Mouse (Mus musculus) heart, postnatal 0 days (tissue): ENCODE results near the gene Pde4d. TPM values are rescaled to one million over a fixed set of nuclear protein-coding genes. Genes with fewer than 3 reads are reported as not detected.

ENCODE experiments used
- ATAC-seq: fragments of 200-750 bp; cut with Nextera tagmentation; 2 replicates; pipeline ENCODE4 v1.8.0; 2017; ENCODE audit warnings: low read depth, moderate number of reproducible peaks, moderate library complexity; ENCODE audit not compliant: insufficient read depth
- DNase-seq: peaks from one replicate; pipeline ENCODE4 v3.0.0-alpha.2; 2016; ENCODE audit warnings: low spot score
- H3K27ac ChIP-seq: fragments of 300-500 bp; sonication (generic); 2 replicates; pipeline ENCODE4 v1.5.1; 2014; ENCODE audit warnings: low read depth, mild to moderate bottlenecking
- H3K27me3 ChIP-seq: fragments of 300-500 bp; sonication (generic); 2 replicates; pipeline ENCODE4 v1.6.1; 2014; ENCODE audit warnings: low read length, mixed read lengths; ENCODE audit not compliant: control insufficient read depth, insufficient read depth
- H3K36me3 ChIP-seq: fragments of 300-500 bp; sonication (generic); replicated peaks from 2 replicates; pipeline ENCODE4 v1.6.1; 2014; ENCODE audit warnings: low read length, mixed read lengths; ENCODE audit not compliant: control insufficient read depth, insufficient read depth
- H3K4me1 ChIP-seq: fragments of 300-500 bp; sonication (generic); 2 replicates; pipeline ENCODE4 v1.6.1; 2014; ENCODE audit warnings: antibody characterized with exemption; ENCODE audit not compliant: control insufficient read depth, insufficient read depth
- H3K4me2 ChIP-seq: fragments of 300-500 bp; sonication (generic); 2 replicates; pipeline ENCODE4 v1.6.1; 2014; ENCODE audit warnings: low read depth, mild to moderate bottlenecking, low read length, moderate library complexity
- H3K4me3 ChIP-seq: fragments of 300-500 bp; sonication (generic); 2 replicates; pipeline ENCODE4 v1.5.1; 2014; ENCODE audit warnings: low read depth, low read length
- H3K9ac ChIP-seq: fragments of 300-500 bp; sonication (generic); replicated peaks from 2 replicates; pipeline ENCODE4 v1.6.1; 2014; ENCODE audit warnings: low read depth, low read length, mixed read lengths
- H3K9me3 ChIP-seq: fragments of 300-500 bp; sonication (generic); replicated peaks from 2 replicates; pipeline ENCODE4 v1.6.1; 2016; ENCODE audit warnings: low read length; ENCODE audit not compliant: control insufficient read depth
- CTCF ChIP-seq: IDR thresholded peaks from 2 replicates; pipeline ENCODE4 v1.5.1; 2016; ENCODE audit warnings: antibody characterized with exemption, control low read depth, low read depth
- EP300 ChIP-seq: IDR thresholded peaks from 2 replicates; pipeline ENCODE4 v1.6.1; 2016; ENCODE audit warnings: antibody characterized with exemption, low read depth
- WGBS: fragments of 180-500 bp; shearing (Covaris S2); extraction: QIAGEN DNeasy Blood & Tissue Kit; methylation state at CpG from one replicate; pipeline ENCODE4 v1.1.7; 2014; 5-methylcytosine and 5-hydroxymethylcytosine counted together
- polyA plus RNA-seq: library from polyadenylated mRNA; unstranded; fragments of >200 nt; fragmentation: Nextera tagmentation; extraction: Ambion mirVana; gene quantifications from 2 replicates; pipeline ENCODE4 v1.2.1, GENCODE M21; 2015
- total RNA-seq: library from RNA; depleted of rRNA; stranded (reverse); fragments of >200 nt; gene quantifications from 2 replicates; pipeline ENCODE4 v1.2.3, GENCODE M21; 2014; ENCODE audit warnings: low replicate concordance

The Pde4d gene
- total and polyA plus RNA-seq, 2 experiments from 2014 or later = 21.9 to 58.0 TPM

DNA sequence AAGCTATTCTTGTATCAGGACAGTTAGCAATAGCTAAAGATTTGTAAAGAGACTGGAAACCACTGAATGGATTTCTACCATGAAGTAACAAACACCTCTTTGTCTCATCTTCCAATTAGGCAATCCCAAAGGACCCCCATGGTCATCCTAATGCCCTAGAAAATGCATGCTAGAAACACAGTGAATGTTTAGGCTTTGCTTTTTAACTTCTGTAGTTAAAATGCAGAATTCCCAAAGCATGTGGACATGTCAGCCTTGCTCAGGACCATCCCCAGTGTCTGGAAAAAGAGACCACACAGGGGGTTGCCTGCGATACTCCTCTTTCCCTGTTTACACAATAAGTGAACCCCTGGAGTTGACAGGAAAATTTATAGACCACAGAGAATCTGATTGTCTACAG lies 926.9 kb downstream of the Pde4d start:
- Histone ChIP-seq H3K4me2 (no peak overlapping the region), H3K9me3 (no peaks in the 10 kb centered on the region), H3K9ac (no peak overlapping the region), H3K27ac (no peak overlapping the region), H3K27me3 (no peaks in the 10 kb centered on the region), H3K4me3 (no peak overlapping the region), H3K4me1 (0 out of 2 replicates have a peak, but pooled peaks cover 6% of the 10 kb centered on the region), H3K36me3 (no peaks in the 10 kb centered on the region)
- no peak for DNase-seq
- ATAC-seq = no peak
- no peak for TF ChIP-seq EP300
- TF ChIP-seq CTCF = no peak
- 79% methylated on average over 1 of the region's 1 CpGs for WGBS

DNA sequence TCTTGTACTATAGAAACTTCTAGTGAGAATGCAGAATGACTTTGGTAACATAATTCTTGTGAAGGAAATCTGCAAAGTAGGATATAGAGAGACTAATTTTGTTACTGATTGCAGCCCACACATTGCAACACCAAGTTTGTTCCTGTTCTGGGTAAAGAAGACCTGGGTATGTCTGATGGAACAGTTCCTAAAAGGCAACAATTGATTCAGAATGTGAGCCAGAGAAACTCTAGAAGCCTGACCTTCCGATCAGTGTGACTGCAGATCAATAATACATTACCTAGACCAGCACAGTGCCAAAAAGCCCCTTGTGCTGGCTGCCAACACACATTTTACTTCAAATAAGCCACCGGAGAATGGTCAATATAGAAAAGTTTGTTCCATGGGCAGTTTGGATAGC lies 930.4 kb downstream of the Pde4d start:
- 92% methylated on average over 2 of the region's 2 CpGs for WGBS
- TF ChIP-seq EP300 (no peak), CTCF (no peak)

DNA sequence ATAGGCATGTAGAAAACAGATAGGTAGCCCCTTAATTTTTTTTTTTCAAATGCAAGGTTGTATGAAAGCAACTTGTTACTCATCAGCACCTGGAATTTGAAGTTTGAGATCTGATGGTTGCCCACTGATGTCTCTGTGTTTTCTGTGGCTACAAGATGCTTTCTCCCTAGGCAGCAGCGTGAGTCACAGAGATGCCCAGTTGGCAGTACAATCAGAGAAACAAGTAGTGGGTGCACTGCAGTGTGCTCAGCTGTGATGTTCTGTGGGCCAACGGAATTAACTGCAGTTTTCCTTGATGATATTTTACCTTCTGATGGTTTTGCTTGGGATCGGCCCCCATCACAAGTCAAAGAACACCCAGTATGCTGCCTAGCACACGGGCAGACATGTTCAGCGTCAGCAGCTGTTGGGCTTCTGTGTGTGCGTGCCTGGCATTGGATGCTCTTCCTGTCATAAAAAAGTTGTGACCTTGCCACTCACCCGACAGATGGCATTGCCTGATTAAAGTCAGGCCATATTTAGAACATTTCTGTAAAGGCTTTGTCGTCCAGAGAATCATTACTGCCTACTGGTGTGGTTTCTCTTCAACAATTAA lies 939.0 kb downstream of the Pde4d start:
- Histone ChIP-seq H3K4me1 (no peaks in the 10 kb centered on the region), H3K9ac (no peak overlapping the region), H3K27me3 (no peaks in the 10 kb centered on the region), H3K4me3 (no peak overlapping the region), H3K36me3 (no peaks in the 10 kb centered on the region), H3K9me3 (no peaks in the 10 kb centered on the region), H3K4me2 (no peak overlapping the region), H3K27ac (no peak overlapping the region)
- WGBS = 70% methylated on average over 8 of the region's 8 CpGs
- TF ChIP-seq EP300 (no peak), CTCF (no peak)
- DNase-seq (no peak), ATAC-seq (no peak)

More for the DNA sequence above, 930.4 kb downstream of the Pde4d start:
- no peak overlapping the region for H3K9ac ChIP-seq
- H3K4me3 ChIP-seq = no peak overlapping the region
- DNase-seq (no peak), ATAC-seq (no peak)
- 0 out of 2 replicates have a peak, but pooled peaks cover 6% of the 10 kb centered on the region for H3K4me1 ChIP-seq
- H3K27ac ChIP-seq = no peak overlapping the region
- no peaks in the 10 kb centered on the region for H3K27me3 ChIP-seq
- no peaks in the 10 kb centered on the region for H3K9me3 ChIP-seq
- H3K4me2 ChIP-seq = no peak overlapping the region
- H3K36me3 ChIP-seq = no peaks in the 10 kb centered on the region

DNA sequence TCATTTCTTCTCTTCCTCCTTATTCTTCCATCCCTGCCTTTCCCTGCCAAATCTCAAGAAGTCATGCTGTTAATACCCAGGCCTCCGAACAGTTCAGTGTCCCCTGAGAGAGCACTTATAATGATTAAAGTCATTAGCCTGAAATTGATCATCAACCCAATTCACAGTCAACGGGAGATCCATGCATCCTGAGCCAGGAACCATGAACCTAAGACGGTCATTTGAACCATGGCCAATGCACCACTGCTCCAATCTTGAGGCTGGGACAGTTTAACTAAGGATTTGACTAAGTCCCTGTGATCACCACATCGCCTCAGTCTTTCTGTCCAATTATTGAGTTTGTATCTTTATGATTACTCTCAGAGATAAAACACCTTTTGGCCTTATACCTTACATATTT lies 952.6 kb downstream of the Pde4d start:
- TF ChIP-seq EP300 (no peak), CTCF (no peak)
- Histone ChIP-seq H3K27me3 (no peaks in the 10 kb centered on the region), H3K9me3 (no peaks in the 10 kb centered on the region), H3K27ac (no peak overlapping the region), H3K4me3 (no peak overlapping the region), H3K4me1 (no peaks in the 10 kb centered on the region), H3K36me3 (no peaks in the 10 kb centered on the region), H3K4me2 (no peak overlapping the region), H3K9ac (no peak overlapping the region)
- WGBS = 88% methylated on average over 4 of the region's 4 CpGs
- ATAC-seq (no peak), DNase-seq (no peak)

DNA sequence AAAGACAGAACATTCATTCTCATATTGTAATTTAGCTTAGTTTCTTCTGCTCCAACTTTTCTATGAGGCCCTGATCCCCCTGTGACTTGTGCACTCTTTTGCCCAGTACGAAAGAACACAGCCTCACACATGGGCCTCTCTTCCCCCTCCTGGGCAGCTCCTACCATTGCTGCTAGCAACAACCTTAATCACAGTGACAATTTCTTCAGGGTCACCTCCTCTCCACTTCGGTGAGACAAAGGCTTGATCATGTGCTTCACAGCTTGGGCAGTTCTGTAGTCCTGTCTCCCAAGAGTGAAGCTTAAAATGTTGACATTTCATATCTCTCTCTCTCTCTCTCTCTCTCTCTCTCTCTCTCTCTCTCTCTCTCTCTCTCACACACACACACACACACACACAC lies 953.2 kb downstream of the Pde4d start:
- no peak overlapping the region for H3K4me2 ChIP-seq
- no peaks in the 10 kb centered on the region for H3K9me3 ChIP-seq
- H3K36me3 ChIP-seq = no peaks in the 10 kb centered on the region
- no peak for ATAC-seq
- no peak overlapping the region for H3K27ac ChIP-seq
- WGBS = 36% methylated on average over 2 of the region's 2 CpGs
- DNase-seq = no peak
- no peaks in the 10 kb centered on the region for H3K27me3 ChIP-seq
- H3K4me3 ChIP-seq = no peak overlapping the region
- H3K9ac ChIP-seq = no peak overlapping the region
- H3K4me1 ChIP-seq = no peaks in the 10 kb centered on the region
- TF ChIP-seq EP300 (no peak), CTCF (no peak)

DNA sequence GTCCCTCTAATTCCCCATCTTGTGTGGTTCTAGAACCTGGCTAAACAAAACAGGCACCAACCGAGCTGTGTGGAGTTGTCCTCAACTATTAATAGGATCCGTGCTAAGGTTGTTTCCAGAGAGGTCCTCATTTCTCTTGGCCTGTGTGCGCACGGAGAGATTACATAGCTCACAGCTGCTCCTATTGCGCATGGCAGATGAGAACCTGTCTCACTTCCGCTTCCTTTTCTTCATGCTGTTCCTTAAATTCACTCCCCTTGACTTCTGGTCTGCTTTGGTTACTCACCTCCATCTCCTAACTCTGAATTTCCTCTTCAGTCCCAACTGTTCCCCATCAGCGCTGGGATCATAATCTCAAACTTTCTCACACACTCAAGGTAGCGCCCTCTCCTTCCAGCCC lies 956.6 kb downstream of the Pde4d start:
- Histone ChIP-seq H3K9me3 (no peaks in the 10 kb centered on the region), H3K36me3 (no peaks in the 10 kb centered on the region), H3K4me3 (no peak overlapping the region), H3K4me1 (no peaks in the 10 kb centered on the region), H3K27me3 (no peaks in the 10 kb centered on the region), H3K4me2 (0 out of 2 replicates have a peak overlapping the region, but pooled peaks have one; percentile 16), H3K27ac (no peak overlapping the region), H3K9ac (no peak overlapping the region)
- no peak for TF ChIP-seq CTCF
- no peak for TF ChIP-seq EP300
- 54% methylated on average over 8 of the region's 8 CpGs for WGBS
- DNase-seq = peak; percentile 28
- ATAC-seq = no peak
